Mouse (Mus musculus): ENCODE results near the gene Macrod2. TPM values are rescaled to one million over a fixed set of nuclear protein-coding genes. Genes with fewer than 3 reads are reported as not detected.

Gene Macrod2
- polyA plus RNA-seq, 1 experiment from 2014 or later: 25.7 TPM

GRCm38 (mm10) chr2:141286110-141286747 is 891.1 kb downstream of the Macrod2 start:
- Histone ChIP-seq H3K4me2 (replicated peaks; ENCODE audit: low read depth) (peak overlapping the region; percentile 46), H3K4me1 (replicated peaks; ENCODE audit: control insufficient read depth, insufficient read depth, low read length) (0 out of 2 replicates have a peak, but pooled peaks cover 7% of the 10 kb centered on the region), H3K36me3 (ENCODE audit: control insufficient read depth, insufficient read depth) (no peaks in the 10 kb centered on the region), H3K9me3 (ENCODE audit: control insufficient read depth) (no peaks in the 10 kb centered on the region), H3K9ac (ENCODE audit: low read depth, low read length) (no peak overlapping the region), H3K27me3 (replicated peaks; ENCODE audit: control insufficient read depth, insufficient read depth, low read length) (no peaks in the 10 kb centered on the region), H3K4me3 (ENCODE audit: low read depth, low read length) (no peak overlapping the region), H3K27ac (ENCODE audit: low read depth, low read length) (peak overlapping the region; percentile 74)
- 28% methylated on average over 7 of the region's 7 CpGs for WGBS
- peak; percentile 87 for ATAC-seq
- no peak for TF ChIP-seq CTCF (IDR thresholded peaks at IDR 0.05; ENCODE audit: low read depth)

DNA sequence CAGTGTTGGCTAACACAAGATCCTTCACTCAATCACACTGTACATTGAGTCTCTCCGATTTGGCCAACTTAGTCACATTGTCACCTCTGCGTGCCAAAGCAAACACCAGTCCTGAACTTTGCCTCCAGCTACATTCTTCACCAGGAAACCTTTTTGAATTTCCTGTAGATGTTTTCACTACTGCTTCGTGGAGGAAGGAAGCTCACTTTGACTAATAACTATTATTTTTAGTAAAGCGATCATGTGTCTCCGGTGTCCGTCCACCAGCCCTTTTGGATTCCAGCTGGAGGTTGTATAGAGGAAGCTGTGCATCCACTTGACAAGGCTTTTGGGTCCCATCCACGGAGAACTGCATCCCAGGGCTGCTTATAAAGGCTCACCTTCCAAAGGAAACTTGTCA is 893.4 kb downstream of the Macrod2 start:
- peak overlapping the region; percentile 64 for H3K27ac ChIP-seq (ENCODE audit: low read depth, low read length)
- H3K4me1 ChIP-seq (replicated peaks; ENCODE audit: control insufficient read depth, insufficient read depth, low read length): 0 out of 2 replicates have a peak, but pooled peaks cover 7% of the 10 kb centered on the region
- peak overlapping the region; percentile 31; the same call in 1 of the 2 replicates for H3K4me2 ChIP-seq (replicated peaks; ENCODE audit: low read depth)
- peak; percentile 31; the same call in 1 of the 2 replicates for ATAC-seq
- no peaks in the 10 kb centered on the region for H3K9me3 ChIP-seq (ENCODE audit: control insufficient read depth)
- H3K27me3 ChIP-seq (replicated peaks; ENCODE audit: control insufficient read depth, insufficient read depth, low read length): no peaks in the 10 kb centered on the region
- WGBS: 26% methylated on average over 7 of the region's 7 CpGs
- H3K36me3 ChIP-seq (ENCODE audit: control insufficient read depth, insufficient read depth): no peaks in the 10 kb centered on the region
- H3K4me3 ChIP-seq (ENCODE audit: low read depth, low read length): no peak overlapping the region
- H3K9ac ChIP-seq (ENCODE audit: low read depth, low read length): no peak overlapping the region
- TF ChIP-seq CTCF (IDR thresholded peaks at IDR 0.05; ENCODE audit: low read depth): no peak

- Histone ChIP-seq H3K4me2 (replicated peaks; ENCODE audit: low read depth) (no peak overlapping the region), H3K27ac (ENCODE audit: low read depth, low read length) (peak overlapping the region; percentile 64), H3K4me3 (ENCODE audit: low read depth, low read length) (no peak overlapping the region), H3K9me3 (ENCODE audit: control insufficient read depth) (no peaks in the 10 kb centered on the region), H3K4me1 (replicated peaks; ENCODE audit: control insufficient read depth, insufficient read depth, low read length) (0 out of 2 replicates have a peak, but pooled peaks cover 7% of the 10 kb centered on the region), H3K36me3 (ENCODE audit: control insufficient read depth, insufficient read depth) (no peaks in the 10 kb centered on the region), H3K9ac (ENCODE audit: low read depth, low read length) (no peak overlapping the region), H3K27me3 (replicated peaks; ENCODE audit: control insufficient read depth, insufficient read depth, low read length) (no peaks in the 10 kb centered on the region)
- peak; percentile 75 for ATAC-seq
- no peak for TF ChIP-seq CTCF (IDR thresholded peaks at IDR 0.05; ENCODE audit: low read depth)
- 15% methylated on average over 2 of the region's 2 CpGs for WGBS
Observed at GRCm38 (mm10) chr2:141289059-141289713, 894.1 kb downstream of the Macrod2 start.

- Histone ChIP-seq H3K9me3 (ENCODE audit: control insufficient read depth) (no peaks in the 10 kb centered on the region), H3K4me3 (ENCODE audit: low read depth, low read length) (no peak overlapping the region), H3K9ac (ENCODE audit: low read depth, low read length) (no peak overlapping the region), H3K36me3 (ENCODE audit: control insufficient read depth, insufficient read depth) (no peaks in the 10 kb centered on the region), H3K27me3 (replicated peaks; ENCODE audit: control insufficient read depth, insufficient read depth, low read length) (no peaks in the 10 kb centered on the region), H3K4me2 (replicated peaks; ENCODE audit: low read depth) (no peak overlapping the region), H3K27ac (ENCODE audit: low read depth, low read length) (no peak overlapping the region), H3K4me1 (replicated peaks; ENCODE audit: control insufficient read depth, insufficient read depth, low read length) (0 out of 2 replicates have a peak, but pooled peaks cover 3% of the 10 kb centered on the region)
- TF ChIP-seq CTCF (IDR thresholded peaks at IDR 0.05; ENCODE audit: low read depth): no peak
- no peak for ATAC-seq
- WGBS: 52% methylated on average over 3 of the region's 3 CpGs
Observed at GRCm38 (mm10) chr2:141292847-141293246, 897.7 kb downstream of the Macrod2 start.

DNA sequence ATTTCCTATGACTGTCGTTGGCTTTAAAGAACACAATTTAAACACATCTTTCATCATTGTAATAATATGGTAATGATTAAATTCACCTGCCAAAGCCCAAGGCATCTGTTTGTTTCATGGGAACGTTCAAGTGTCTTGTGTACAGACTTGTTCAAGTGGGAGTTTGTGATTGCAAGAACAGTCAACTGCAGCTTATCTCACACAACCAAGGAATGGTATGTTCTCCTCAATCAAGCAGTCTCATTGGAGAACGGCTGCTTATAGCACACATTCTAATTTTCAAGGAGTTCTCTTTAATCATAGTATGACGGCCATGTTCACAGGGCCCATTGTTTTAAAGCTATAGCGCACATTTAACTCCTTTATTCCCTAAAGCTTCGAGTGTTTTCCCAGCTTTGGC is 904.1 kb downstream of the Macrod2 start:
- ATAC-seq: no peak
- Histone ChIP-seq H3K27ac (ENCODE audit: low read depth, low read length) (no peak overlapping the region), H3K4me3 (ENCODE audit: low read depth, low read length) (no peak overlapping the region), H3K4me2 (replicated peaks; ENCODE audit: low read depth) (no peak overlapping the region), H3K9me3 (ENCODE audit: control insufficient read depth) (no peaks in the 10 kb centered on the region), H3K9ac (ENCODE audit: low read depth, low read length) (no peak overlapping the region), H3K36me3 (ENCODE audit: control insufficient read depth, insufficient read depth) (no peaks in the 10 kb centered on the region), H3K27me3 (replicated peaks; ENCODE audit: control insufficient read depth, insufficient read depth, low read length) (no peaks in the 10 kb centered on the region), H3K4me1 (replicated peaks; ENCODE audit: control insufficient read depth, insufficient read depth, low read length) (no peaks in the 10 kb centered on the region)
- TF ChIP-seq CTCF (IDR thresholded peaks at IDR 0.05; ENCODE audit: low read depth): no peak
- 67% methylated on average over 6 of the region's 6 CpGs for WGBS

DNA sequence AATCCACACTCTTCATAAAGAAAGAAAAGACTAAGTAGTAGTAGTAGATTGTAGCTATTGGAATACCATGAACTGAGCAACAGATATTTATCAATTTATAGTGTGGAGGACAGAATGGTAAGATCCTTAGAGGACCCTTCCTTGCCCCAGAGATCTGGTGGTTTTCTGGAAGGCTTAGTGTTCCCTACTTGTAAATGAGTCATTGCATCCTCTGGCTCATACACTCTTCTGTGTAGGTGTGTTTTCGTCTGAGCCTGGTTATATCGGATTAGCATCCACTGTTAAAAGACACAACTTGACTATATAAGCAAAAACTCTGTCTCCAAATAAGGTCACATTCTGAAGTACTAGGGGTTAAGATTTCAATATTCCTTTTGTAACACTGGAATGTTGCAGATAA is 905.9 kb downstream of the Macrod2 start:
- Histone ChIP-seq H3K36me3 (ENCODE audit: control insufficient read depth, insufficient read depth) (no peaks in the 10 kb centered on the region), H3K9me3 (ENCODE audit: control insufficient read depth) (no peaks in the 10 kb centered on the region), H3K9ac (ENCODE audit: low read depth, low read length) (no peak overlapping the region), H3K4me2 (replicated peaks; ENCODE audit: low read depth) (no peak overlapping the region), H3K27ac (ENCODE audit: low read depth, low read length) (no peak overlapping the region), H3K4me1 (replicated peaks; ENCODE audit: control insufficient read depth, insufficient read depth, low read length) (no peaks in the 10 kb centered on the region), H3K27me3 (replicated peaks; ENCODE audit: control insufficient read depth, insufficient read depth, low read length) (no peaks in the 10 kb centered on the region), H3K4me3 (ENCODE audit: low read depth, low read length) (no peak overlapping the region)
- TF ChIP-seq CTCF (IDR thresholded peaks at IDR 0.05; ENCODE audit: low read depth): no peak
- WGBS: 90% methylated on average over 2 of the region's 2 CpGs
- no peak for ATAC-seq

Measured in intestine, postnatal 0 days (tissue).